Mouse (Mus musculus): ENCODE measurements around the gene Clcnkb. TPM values are rescaled to one million over a fixed set of nuclear protein-coding genes. Genes with fewer than 3 reads are reported as not detected.

Gene Clcnkb
- total RNA-seq, 4 experiments from 2014 or later = not detected

- no peak for DNase-seq
These were observed 17.4 kb upstream of the Clcnkb start for GRCm38 (mm10) chr4:141433191-141433590.

- no peak for DNase-seq
These were observed 16.9 kb upstream of the Clcnkb start for GRCm38 (mm10) chr4:141432666-141433065.

- peak; percentile 57 for DNase-seq
These were observed 15.2 kb upstream of the Clcnkb start for GRCm38 (mm10) chr4:141430997-141431396.

GRCm38 (mm10) chr4:141429847-141430246 is 14.0 kb upstream of the Clcnkb start:
- no peak for DNase-seq

GRCm38 (mm10) chr4:141429381-141429780 is 13.6 kb upstream of the Clcnkb start:
- no peak for DNase-seq

- DNase-seq = no peak
These were observed 12.1 kb upstream of the Clcnkb start for GRCm38 (mm10) chr4:141427921-141428320.

GRCm38 (mm10) chr4:141426796-141427745 is 11.3 kb upstream of the Clcnkb start:
- DNase-seq = no peak

- DNase-seq = no peak
These were observed 10.0 kb upstream of the Clcnkb start for GRCm38 (mm10) chr4:141425484-141426479.

- DNase-seq = no peak
These were observed 8.0 kb upstream of the Clcnkb start for GRCm38 (mm10) chr4:141423691-141424431.

- no peak for DNase-seq
These were observed 7.5 kb upstream of the Clcnkb start for GRCm38 (mm10) chr4:141423288-141423687.

GRCm38 (mm10) chr4:141422841-141423240 is 7.0 kb upstream of the Clcnkb start:
- no peak for DNase-seq

- DNase-seq = no peak
These were observed 5.6 kb upstream of the Clcnkb start for GRCm38 (mm10) chr4:141421423-141421822.

- DNase-seq = no peak
These were observed 5.1 kb upstream of the Clcnkb start for GRCm38 (mm10) chr4:141420886-141421285.

GRCm38 (mm10) chr4:141420192-141420829 is 4.5 kb upstream of the Clcnkb start, which contains the start of gene Hspb7:
Gene Hspb7 (plus strand): TSS chr4:141420779.
- DNase-seq = no peak

- DNase-seq = no peak
These were observed 3.8 kb upstream of the Clcnkb start for GRCm38 (mm10) chr4:141419398-141420191.

GRCm38 (mm10) chr4:141411430-141411992 is 4.3 kb downstream of the Clcnkb start:
- DNase-seq = no peak

GRCm38 (mm10) chr4:141408577-141408976 is 7.2 kb downstream of the Clcnkb start:
- DNase-seq = no peak

- DNase-seq = no peak
These were observed 9.1 kb downstream of the Clcnkb start for GRCm38 (mm10) chr4:141406516-141407299.

GRCm38 (mm10) chr4:141405314-141405622 is 10.5 kb downstream of the Clcnkb start:
- DNase-seq = no peak
